Comparison of ENCODE assay signal across 13 mouse cellular contexts in genomic region chr6:145387378-145387777, GRCm38 (mm10).
DNase-seq lines count a peak whose midpoint lies in the region; ATAC-seq lines count a peak whose summit lies in the region.
"Had no signal": no experiment of that assay in that cellular context is flagged by ENCODE, and none has a peak within 500 bp of the region (broad histone marks: within the 10 kb centered on the region; RNA-seq: fewer than 3 reads in every experiment).

No protein-coding gene starts in this region.

- peak; percentile 53; the same call in 1 of the 2 replicates for ATAC-seq in hindbrain, embryonic 14.5 days (ENCODE audit: low FRiP score)
- ATAC-seq in frontal cortex, adult (ENCODE audit: low TSS enrichment): peak; percentile 90
- ATAC-seq: intestine, embryonic 15.5 days had no signal

- no peak for DNase-seq in hindbrain, embryonic 14.5 days (ENCODE audit: low spot score)
- DNase-seq in hindbrain, embryonic 10.5 days (ENCODE audit: low spot score): no peak
- peak; percentile 93 for DNase-seq in brain, adult 2 months (ENCODE audit: low read depth, low spot score)
- DNase-seq in left cerebral cortex, postnatal 14 days (ENCODE audit: low spot score in 2 of 2): peak; percentile 50 to 81
- DNase-seq in cerebellum, adult 11-12 months: no peak
- DNase-seq in kidney, adult 9 months: no peak
- no peak for DNase-seq in adrenal gland, postnatal 10 days
- DNase-seq: adrenal gland, adult 2 months; cerebellum, postnatal 10 days; spleen, adult 18-20 months had no signal

- no peak overlapping the region for H3K4me2 ChIP-seq in hindbrain, embryonic 14.5 days (replicated peaks)
- H3K4me2 ChIP-seq: intestine, embryonic 15.5 days; liver, embryonic 15.5 days had no signal

- no peaks in the 10 kb centered on the region for H3K36me3 ChIP-seq in hindbrain, embryonic 14.5 days (replicated peaks; ENCODE audit: control insufficient read depth, insufficient read depth)
- no peaks in the 10 kb centered on the region for H3K36me3 ChIP-seq in hindbrain, embryonic 10.5 days
- H3K36me3 ChIP-seq: intestine, embryonic 15.5 days; liver, embryonic 15.5 days had no signal

- intact Hi-C loops in left cerebral cortex, postnatal 14 days (cut with DNase I): no loop called here

- H3K4me1 ChIP-seq in hindbrain, embryonic 14.5 days (replicated peaks; ENCODE audit: control insufficient read depth, insufficient read depth, low read length): peaks cover 8% of the 10 kb centered on the region; the same call in 1 of the 2 replicates
- H3K4me1 ChIP-seq in hindbrain, embryonic 10.5 days (replicated peaks): peaks cover 37% of the 10 kb centered on the region
- H3K4me1 ChIP-seq: intestine, embryonic 15.5 days; liver, embryonic 15.5 days had no signal

- no peaks in the 10 kb centered on the region for H3K27me3 ChIP-seq in hindbrain, embryonic 14.5 days (ENCODE audit: control insufficient read depth, insufficient read depth, low read length)
- no peaks in the 10 kb centered on the region for H3K27me3 ChIP-seq in hindbrain, embryonic 10.5 days (ENCODE audit: insufficient read depth, poor library complexity, severe bottlenecking)
- H3K27me3 ChIP-seq: intestine, embryonic 15.5 days; liver, embryonic 15.5 days had no signal

- 60% methylated on average over 6 of the region's 6 CpGs for WGBS in hindbrain, embryonic 14.5 days
- 80% methylated on average over 6 of the region's 6 CpGs for WGBS in hindbrain, embryonic 10.5 days

- no peaks in the 10 kb centered on the region for H3K9me3 ChIP-seq in hindbrain, embryonic 14.5 days (ENCODE audit: control insufficient read depth, low read length)
- H3K9me3 ChIP-seq in hindbrain, embryonic 10.5 days: no peaks in the 10 kb centered on the region
- H3K9me3 ChIP-seq: intestine, embryonic 15.5 days; liver, embryonic 15.5 days had no signal

- H3K27ac ChIP-seq in hindbrain, embryonic 14.5 days: no peak overlapping the region
- no peak overlapping the region for H3K27ac ChIP-seq in hindbrain, embryonic 10.5 days
- H3K27ac ChIP-seq: intestine, embryonic 15.5 days; liver, embryonic 15.5 days had no signal

- H3K4me3 ChIP-seq in hindbrain, embryonic 14.5 days (replicated peaks; ENCODE audit: low read length): no peak overlapping the region
- no peak overlapping the region for H3K4me3 ChIP-seq in hindbrain, embryonic 10.5 days
- H3K4me3 ChIP-seq: intestine, embryonic 15.5 days; liver, embryonic 15.5 days had no signal

- H3K9ac ChIP-seq in hindbrain, embryonic 14.5 days: no peak overlapping the region
- H3K9ac ChIP-seq: intestine, embryonic 15.5 days; liver, embryonic 15.5 days had no signal

Comparison
In these comparisons a context has a peak if more than half of its experiments do, and no peak if none do; other contexts are left out.
1. DNase-seq: peak in brain, adult 2 months (single experiment) and left cerebral cortex, postnatal 14 days (2 of 2); none in hindbrain, embryonic 14.5 days (single experiment), hindbrain, embryonic 10.5 days (single experiment), cerebellum, adult 11-12 months (single experiment), kidney, adult 9 months (single experiment) and adrenal gland, postnatal 10 days (single experiment).